Mouse (Mus musculus) forebrain, embryonic 10.5 days (tissue): ENCODE results near the gene Gm11639. TPM values are rescaled to one million over a fixed set of nuclear protein-coding genes. Genes with fewer than 3 reads are reported as not detected.

ENCODE experiments used
- DNase-seq: peaks from one replicate; pipeline ENCODE4 v3.0.0-alpha.2; 2017; ENCODE audit warnings: low spot score; ENCODE audit errors: extremely low spot score
- H3K27ac ChIP-seq: fragments of 300-500 bp; sonication (generic); 2 replicates; pipeline ENCODE4 v1.5.1; 2016; ENCODE audit warnings: mild to moderate bottlenecking
- H3K27me3 ChIP-seq: fragments of 300-500 bp; sonication (generic); 2 replicates; pipeline ENCODE4 v1.6.1; 2016; ENCODE audit warnings: mild to moderate bottlenecking; ENCODE audit not compliant: poor library complexity, severe bottlenecking
- H3K36me3 ChIP-seq: fragments of 300-500 bp; sonication (generic); replicated peaks from 2 replicates; pipeline ENCODE4 v1.6.1; 2016; ENCODE audit warnings: mild to moderate bottlenecking, moderate library complexity
- H3K4me1 ChIP-seq: fragments of 300-500 bp; sonication (generic); 2 replicates; pipeline ENCODE4 v1.6.1; 2016
- H3K4me3 ChIP-seq: fragments of 300-500 bp; sonication (generic); 2 replicates; pipeline ENCODE4 v1.5.1; 2016; ENCODE audit warnings: mild to moderate bottlenecking, moderate library complexity
- H3K9me3 ChIP-seq: fragments of 300-500 bp; sonication (generic); 2 replicates; pipeline ENCODE4 v1.6.1; 2016; ENCODE audit warnings: mild to moderate bottlenecking, moderate library complexity
- WGBS: fragments of 180-500 bp; shearing (Covaris S2); methylation state at CpG from one replicate; pipeline ENCODE4 v1.1.7; 2016; 5-methylcytosine and 5-hydroxymethylcytosine counted together
- polyA plus RNA-seq: library from polyadenylated mRNA; unstranded; fragments of >200 nt; fragmentation: Nextera tagmentation; extraction: Ambion mirVana; gene quantifications from 2 replicates; pipeline ENCODE4 v1.2.1, GENCODE M21; 2016

Gm11639 gene
- not detected in 2 replicates for polyA plus RNA-seq

DNA sequence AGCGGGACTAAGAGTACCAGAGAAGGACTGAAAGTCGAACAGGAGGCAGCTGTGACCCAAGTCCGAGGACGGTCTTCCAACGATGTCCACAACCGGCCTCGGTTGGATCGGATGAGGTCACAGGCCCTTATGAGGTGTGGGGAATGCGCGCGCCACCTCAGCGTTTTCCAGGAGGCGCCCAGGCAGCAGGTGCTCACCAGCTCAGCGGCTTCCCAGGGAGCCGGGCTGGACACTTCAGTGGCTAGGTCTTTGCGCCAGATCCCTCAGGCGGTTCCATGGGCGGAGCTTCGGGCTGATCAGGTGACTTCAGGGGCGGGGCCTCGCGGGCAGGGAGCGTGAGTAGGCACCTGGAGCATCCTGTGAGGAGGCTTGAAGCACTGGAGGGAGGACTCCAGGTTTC lies at the start of gene Gm11639:
TSS of gene Gm11639 (plus strand) at position 160 of the 400 bp plus-strand sequence.
- 29% methylated on average over 23 of the region's 23 CpGs for WGBS
- H3K27ac ChIP-seq = no peak within 1 kb of the TSS
- peak; percentile 31 for DNase-seq
- H3K27me3 ChIP-seq = no peaks in the 10 kb centered on the region; the same call in none of the 2 replicates
- H3K9me3 ChIP-seq = no peaks in the 10 kb centered on the region
- peak within 1 kb of the TSS; percentile 33 for H3K4me3 ChIP-seq
- peaks cover 6% of the 10 kb centered on the region for H3K4me1 ChIP-seq
- H3K36me3 ChIP-seq = no peaks in the 10 kb centered on the region

DNA sequence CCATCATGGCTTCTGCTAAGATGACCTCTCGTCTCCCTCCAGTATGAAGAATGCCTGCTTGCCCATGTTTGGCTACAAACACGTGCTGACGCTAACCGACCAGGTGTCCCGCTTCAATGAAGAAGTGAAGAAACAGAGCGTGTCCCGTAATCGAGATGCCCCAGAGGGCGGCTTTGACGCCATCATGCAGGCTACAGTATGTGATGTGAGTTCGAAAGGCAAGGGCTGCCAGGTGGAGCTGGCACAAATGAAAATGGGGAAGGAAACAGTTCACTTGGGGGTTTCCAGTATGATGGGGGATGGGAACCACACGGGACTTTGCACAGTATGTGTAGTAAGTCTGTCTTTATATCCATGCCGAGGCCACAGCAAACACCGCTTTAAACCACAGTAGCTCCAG lies 48.5 kb upstream of the Gm11639 start:
- Histone ChIP-seq H3K9me3 (no peaks in the 10 kb centered on the region), H3K27ac (no peak overlapping the region), H3K27me3 (no peaks in the 10 kb centered on the region), H3K4me1 (peaks cover 10% of the 10 kb centered on the region), H3K36me3 (no peaks in the 10 kb centered on the region), H3K4me3 (no peak overlapping the region)
- DNase-seq = no peak
- WGBS = 95% methylated on average over 14 of the region's 14 CpGs

DNA sequence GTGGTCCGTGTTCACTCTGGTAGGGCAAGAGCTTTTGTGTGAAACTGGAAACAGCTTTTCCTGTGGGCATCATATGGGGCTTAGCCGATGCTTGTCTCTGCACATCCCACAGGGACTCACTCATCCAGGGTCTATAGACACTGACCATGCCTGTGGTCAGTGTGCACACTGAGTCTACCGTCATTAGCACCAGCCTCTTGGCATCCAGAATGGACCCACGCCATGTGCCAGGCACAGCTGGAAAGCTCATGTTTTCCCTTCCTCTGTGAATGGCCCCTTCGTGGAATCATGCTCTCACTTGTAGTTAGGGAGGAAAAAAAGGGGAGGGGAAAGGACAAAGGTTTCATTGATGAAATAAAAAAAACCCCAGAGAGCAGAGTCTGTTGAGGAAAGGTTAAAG lies 47.5 kb upstream of the Gm11639 start:
- no peak for DNase-seq
- no peak overlapping the region for H3K4me3 ChIP-seq
- WGBS = 60% methylated on average over 5 of the region's 5 CpGs
- no peaks in the 10 kb centered on the region for H3K9me3 ChIP-seq
- peaks cover 5% of the 10 kb centered on the region; the same call in 1 of the 2 replicates for H3K4me1 ChIP-seq
- no peaks in the 10 kb centered on the region for H3K27me3 ChIP-seq
- no peaks in the 10 kb centered on the region for H3K36me3 ChIP-seq
- no peak overlapping the region for H3K27ac ChIP-seq

DNA sequence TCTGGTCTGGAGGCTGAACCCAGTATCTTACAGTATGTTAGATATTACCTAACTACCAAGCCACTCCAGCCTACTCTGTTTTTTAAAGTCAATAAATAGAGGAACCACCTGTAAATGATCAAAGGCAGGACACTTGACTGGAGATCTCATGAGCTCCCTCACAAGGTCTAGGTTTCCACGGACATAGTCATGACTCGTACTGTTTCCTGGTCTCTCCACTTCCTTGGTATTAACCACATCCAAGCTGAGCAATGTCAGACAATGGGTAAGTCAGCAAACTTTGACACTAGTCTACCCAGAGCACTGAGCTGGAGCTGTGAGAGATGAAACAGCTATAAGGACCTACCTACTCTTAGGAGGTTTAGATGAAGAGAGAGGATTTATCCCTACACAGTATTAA lies 46.6 kb upstream of the Gm11639 start:
- no peaks in the 10 kb centered on the region for H3K27me3 ChIP-seq
- H3K9me3 ChIP-seq = no peaks in the 10 kb centered on the region
- DNase-seq = no peak
- 83% methylated on average over 2 of the region's 2 CpGs for WGBS
- peaks cover 9% of the 10 kb centered on the region; the same call in 1 of the 2 replicates for H3K4me1 ChIP-seq
- H3K36me3 ChIP-seq = no peaks in the 10 kb centered on the region
- no peak overlapping the region for H3K4me3 ChIP-seq
- H3K27ac ChIP-seq = no peak overlapping the region

DNA sequence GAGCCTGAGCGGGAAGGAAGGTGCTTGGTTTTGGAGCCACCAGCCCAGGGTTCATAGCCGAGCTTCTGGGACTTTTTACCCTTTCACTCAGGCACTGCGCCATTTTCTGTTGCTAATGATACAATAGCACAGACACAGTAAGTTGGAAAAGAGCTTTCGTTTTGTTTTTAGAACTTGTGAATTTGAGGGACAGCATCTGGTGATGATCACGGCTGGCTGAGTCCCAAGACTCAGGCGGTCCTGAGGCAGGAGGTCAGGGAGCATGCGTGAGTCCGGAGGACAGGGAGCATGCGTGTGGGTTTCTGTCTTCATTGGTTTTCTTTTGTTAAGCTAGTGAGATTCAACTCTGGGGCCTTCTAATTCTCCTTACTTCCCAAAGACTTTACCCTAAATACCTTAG lies 45.9 kb upstream of the Gm11639 start:
- Histone ChIP-seq H3K36me3 (no peaks in the 10 kb centered on the region), H3K4me1 (peaks cover 9% of the 10 kb centered on the region; the same call in 1 of the 2 replicates), H3K9me3 (no peaks in the 10 kb centered on the region), H3K4me3 (no peak overlapping the region), H3K27me3 (no peaks in the 10 kb centered on the region), H3K27ac (no peak overlapping the region)
- WGBS = 89% methylated on average over 9 of the region's 9 CpGs
- no peak for DNase-seq

DNA sequence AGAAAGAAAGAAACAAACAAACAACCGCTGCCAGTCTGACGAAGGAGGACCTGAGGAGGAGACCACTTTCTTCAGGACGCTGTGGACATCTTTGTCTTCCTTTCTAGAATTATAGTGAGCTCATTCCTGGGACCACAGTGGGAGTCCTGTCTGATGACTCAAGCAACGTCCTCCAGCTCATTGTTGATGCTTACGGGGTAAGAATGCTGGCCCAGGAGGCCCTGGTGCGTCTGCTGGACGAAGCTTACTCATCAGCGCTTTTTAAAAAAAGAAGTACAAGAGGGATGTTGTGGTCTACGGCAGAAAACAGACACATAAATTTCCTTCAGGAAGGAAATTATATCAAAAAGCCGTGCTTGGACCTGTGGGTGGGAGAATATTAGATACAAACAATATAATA lies 44.6 kb upstream of the Gm11639 start:
- WGBS = 85% methylated on average over 10 of the region's 10 CpGs
- H3K36me3 ChIP-seq = no peaks in the 10 kb centered on the region
- no peak overlapping the region for H3K27ac ChIP-seq
- H3K4me1 ChIP-seq = peaks cover 9% of the 10 kb centered on the region; the same call in 1 of the 2 replicates
- H3K27me3 ChIP-seq = no peaks in the 10 kb centered on the region
- no peak overlapping the region for H3K4me3 ChIP-seq
- DNase-seq = no peak
- H3K9me3 ChIP-seq = no peaks in the 10 kb centered on the region

DNA sequence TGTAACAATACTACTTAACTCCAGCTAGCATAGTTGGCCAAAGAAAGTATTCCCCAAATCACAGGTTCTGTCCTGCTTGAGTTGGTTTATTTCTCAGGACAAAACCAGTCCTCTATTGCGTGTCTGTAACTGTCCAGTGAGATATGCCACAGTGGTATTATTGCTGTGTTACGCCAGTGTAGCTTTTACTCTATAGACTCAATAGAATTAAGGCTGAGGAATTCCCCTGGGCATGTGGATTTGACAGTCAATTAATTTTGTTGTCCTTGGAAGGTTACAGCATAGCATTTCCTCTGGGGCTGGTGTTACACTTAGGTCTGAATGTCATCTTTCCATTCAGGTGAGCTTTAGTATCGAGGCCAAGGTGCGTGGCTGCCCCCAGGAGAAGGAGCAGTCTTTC lies 42.3 kb upstream of the Gm11639 start:
- H3K27ac ChIP-seq = no peak overlapping the region
- no peak overlapping the region for H3K4me3 ChIP-seq
- DNase-seq = no peak
- peaks cover 12% of the 10 kb centered on the region; the same call in 1 of the 2 replicates for H3K4me1 ChIP-seq
- 82% methylated on average over 4 of the region's 4 CpGs for WGBS
- no peaks in the 10 kb centered on the region for H3K9me3 ChIP-seq
- H3K36me3 ChIP-seq = no peaks in the 10 kb centered on the region
- no peaks in the 10 kb centered on the region for H3K27me3 ChIP-seq

DNA sequence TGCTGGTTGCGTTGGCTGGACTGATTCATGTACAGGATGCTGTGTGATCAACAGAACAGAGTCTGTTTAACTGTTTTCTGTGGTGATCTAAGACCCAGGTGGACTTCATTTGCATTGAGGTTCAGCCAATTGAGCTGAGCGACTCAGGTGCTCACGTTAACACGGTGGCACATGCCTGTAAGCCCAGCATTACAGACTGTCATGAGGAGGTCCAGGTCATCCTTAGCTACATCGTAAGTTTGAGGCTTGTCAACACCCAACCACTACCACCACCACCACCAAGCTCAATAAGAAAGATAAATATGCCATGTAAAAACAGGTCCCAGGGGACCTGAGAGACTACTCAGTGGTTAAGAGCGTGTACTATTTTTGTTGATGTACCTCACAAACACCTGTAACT lies 40.1 kb upstream of the Gm11639 start:
- Histone ChIP-seq H3K4me3 (no peak overlapping the region), H3K27me3 (no peaks in the 10 kb centered on the region), H3K36me3 (no peaks in the 10 kb centered on the region), H3K27ac (no peak overlapping the region), H3K4me1 (peaks cover 12% of the 10 kb centered on the region; the same call in 1 of the 2 replicates), H3K9me3 (no peaks in the 10 kb centered on the region)
- DNase-seq = no peak
- 94% methylated on average over 6 of the region's 6 CpGs for WGBS

DNA sequence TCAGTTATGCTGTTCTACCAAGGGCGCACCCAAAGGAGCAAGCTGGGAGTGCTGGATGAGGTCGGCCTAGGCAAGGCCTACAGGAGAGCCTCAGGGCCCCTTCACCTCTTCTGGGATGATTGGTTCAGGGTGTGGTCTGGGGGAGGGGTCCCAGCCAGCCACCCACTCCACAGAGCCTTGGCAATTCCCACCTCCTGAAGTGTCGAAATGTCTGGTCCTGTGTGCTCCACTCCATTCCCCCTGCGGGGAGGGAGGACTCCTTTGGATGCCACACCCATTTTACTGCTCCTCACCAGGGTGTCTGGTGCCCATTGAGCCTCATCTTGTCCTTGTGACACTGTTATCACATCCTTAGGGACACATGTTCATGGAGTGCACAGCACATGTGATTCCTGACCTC lies 39.3 kb upstream of the Gm11639 start:
- Histone ChIP-seq H3K4me3 (no peak overlapping the region), H3K36me3 (no peaks in the 10 kb centered on the region), H3K9me3 (no peaks in the 10 kb centered on the region), H3K27ac (no peak overlapping the region), H3K27me3 (no peaks in the 10 kb centered on the region), H3K4me1 (peaks cover 12% of the 10 kb centered on the region; the same call in 1 of the 2 replicates)
- WGBS = 85% methylated on average over 4 of the region's 4 CpGs
- no peak for DNase-seq

DNA sequence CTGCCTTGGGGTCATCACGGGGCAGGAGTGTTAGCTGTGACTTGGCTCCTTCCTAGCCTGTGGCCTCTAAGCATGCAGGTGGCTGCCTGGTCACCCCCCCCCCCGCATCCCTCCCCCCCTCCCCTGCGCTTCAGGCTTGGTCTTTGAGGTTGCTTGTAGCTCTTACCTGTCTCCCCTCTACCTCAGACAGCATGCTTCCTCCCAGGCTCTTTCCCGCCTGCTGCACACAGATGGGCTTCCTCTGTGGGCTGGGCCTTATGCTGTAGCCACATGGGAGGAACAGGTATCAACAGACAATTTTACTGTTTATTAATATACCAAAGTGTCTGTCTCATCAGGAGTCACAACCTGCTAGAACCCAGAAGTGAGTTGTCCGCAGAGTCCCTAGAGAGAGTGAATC lies 38.9 kb upstream of the Gm11639 start:
- no peaks in the 10 kb centered on the region for H3K9me3 ChIP-seq
- 78% methylated on average over 5 of the region's 5 CpGs for WGBS
- H3K4me3 ChIP-seq = no peak overlapping the region
- H3K36me3 ChIP-seq = no peaks in the 10 kb centered on the region
- no peak overlapping the region for H3K27ac ChIP-seq
- H3K4me1 ChIP-seq = peaks cover 12% of the 10 kb centered on the region; the same call in 1 of the 2 replicates
- DNase-seq = no peak
- no peaks in the 10 kb centered on the region for H3K27me3 ChIP-seq

DNA sequence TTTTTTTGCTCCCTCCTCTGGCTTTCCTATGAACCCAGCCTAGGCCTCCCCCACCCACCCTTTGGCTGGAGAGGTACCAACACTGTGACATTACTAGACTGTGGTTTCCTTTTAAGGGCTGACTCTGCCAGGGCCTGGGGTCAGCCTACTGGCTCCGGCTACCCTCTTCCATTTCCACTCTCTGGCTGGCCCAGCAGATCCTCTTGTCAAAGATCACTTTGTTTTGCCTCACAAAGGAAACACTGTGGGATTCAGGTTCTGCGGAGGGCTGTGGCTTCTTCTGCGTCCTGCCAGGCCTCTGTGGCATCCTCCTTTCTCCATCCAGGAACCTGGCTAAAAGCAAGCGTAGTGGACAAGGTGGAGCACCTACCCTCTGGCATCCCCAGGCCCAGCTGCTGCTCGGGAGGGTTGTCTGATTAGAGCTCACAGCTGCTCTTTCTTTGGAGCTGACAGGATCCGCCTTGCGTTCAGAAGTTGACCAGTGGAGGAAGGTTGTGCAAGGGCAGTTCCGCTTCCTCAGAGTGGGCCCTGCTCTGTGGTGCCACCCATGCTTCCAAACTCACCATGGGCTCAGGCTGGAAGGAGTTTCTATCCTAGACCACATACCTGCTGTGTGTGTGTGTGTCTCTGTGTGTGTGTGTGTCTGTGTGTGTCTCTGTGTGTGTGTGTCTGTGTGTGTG lies 38.2 kb upstream of the Gm11639 start:
- no peak overlapping the region for H3K27ac ChIP-seq
- no peak overlapping the region for H3K4me3 ChIP-seq
- no peaks in the 10 kb centered on the region for H3K9me3 ChIP-seq
- 56% methylated on average over 8 of the region's 8 CpGs for WGBS
- H3K27me3 ChIP-seq = no peaks in the 10 kb centered on the region
- no peak for DNase-seq
- H3K36me3 ChIP-seq = no peaks in the 10 kb centered on the region
- peaks cover 12% of the 10 kb centered on the region; the same call in 1 of the 2 replicates for H3K4me1 ChIP-seq

DNA sequence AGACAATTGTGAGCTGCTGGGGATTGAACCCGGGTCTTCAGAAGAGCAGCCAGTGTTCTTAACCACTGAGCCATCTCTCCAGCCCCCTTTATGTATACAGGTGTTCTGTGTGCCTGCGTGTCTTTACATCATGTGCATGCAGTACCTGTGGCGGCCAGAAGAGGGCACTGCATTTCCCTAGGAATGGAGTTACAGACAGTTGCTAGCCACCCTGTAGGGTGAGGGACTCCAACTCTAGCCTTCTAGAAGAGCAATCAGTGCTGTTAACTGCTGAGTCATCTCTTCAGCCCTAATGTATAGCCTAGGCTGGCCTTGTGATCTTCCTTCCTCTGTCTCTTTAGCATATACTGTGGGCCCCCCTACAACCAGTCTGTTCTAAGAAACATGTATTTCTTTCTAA lies 36.9 kb upstream of the Gm11639 start:
- H3K4me3 ChIP-seq = no peak overlapping the region
- peaks cover 11% of the 10 kb centered on the region; the same call in 1 of the 2 replicates for H3K4me1 ChIP-seq
- WGBS = 51% methylated on average over 3 of the region's 3 CpGs
- no peaks in the 10 kb centered on the region for H3K9me3 ChIP-seq
- H3K27ac ChIP-seq = no peak overlapping the region
- DNase-seq = peak; percentile 26
- H3K27me3 ChIP-seq = no peaks in the 10 kb centered on the region
- H3K36me3 ChIP-seq = no peaks in the 10 kb centered on the region

DNA sequence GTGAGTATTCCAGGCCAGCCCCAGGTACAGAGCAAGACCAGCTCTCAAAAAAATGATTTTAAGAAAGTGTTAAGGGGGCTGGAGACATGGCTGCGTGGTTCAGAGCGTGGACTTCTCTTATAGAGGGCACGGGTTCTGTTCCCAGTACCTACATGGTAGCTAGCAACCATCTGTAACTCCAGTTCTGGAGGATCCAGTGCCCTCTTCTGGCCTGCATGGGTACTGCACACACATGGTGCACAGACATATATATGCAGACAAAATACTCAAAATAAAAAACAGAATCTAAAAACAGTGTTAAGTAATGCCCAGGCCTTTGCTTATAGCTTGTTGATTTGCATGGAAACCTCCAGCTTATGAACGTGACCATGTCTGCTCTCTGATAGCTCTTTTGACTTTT lies 24.9 kb upstream of the Gm11639 start:
- Histone ChIP-seq H3K36me3 (no peaks in the 10 kb centered on the region), H3K27me3 (no peaks in the 10 kb centered on the region), H3K4me3 (no peak overlapping the region), H3K27ac (no peak overlapping the region), H3K9me3 (peaks cover 7% of the 10 kb centered on the region; the same call in 1 of the 2 replicates), H3K4me1 (no peaks in the 10 kb centered on the region)
- DNase-seq = no peak
- WGBS = 94% methylated on average over 4 of the region's 4 CpGs
